Mouse (Mus musculus): Measurements from ENCODE around the gene Gaa.

Gene Gaa

DNA sequence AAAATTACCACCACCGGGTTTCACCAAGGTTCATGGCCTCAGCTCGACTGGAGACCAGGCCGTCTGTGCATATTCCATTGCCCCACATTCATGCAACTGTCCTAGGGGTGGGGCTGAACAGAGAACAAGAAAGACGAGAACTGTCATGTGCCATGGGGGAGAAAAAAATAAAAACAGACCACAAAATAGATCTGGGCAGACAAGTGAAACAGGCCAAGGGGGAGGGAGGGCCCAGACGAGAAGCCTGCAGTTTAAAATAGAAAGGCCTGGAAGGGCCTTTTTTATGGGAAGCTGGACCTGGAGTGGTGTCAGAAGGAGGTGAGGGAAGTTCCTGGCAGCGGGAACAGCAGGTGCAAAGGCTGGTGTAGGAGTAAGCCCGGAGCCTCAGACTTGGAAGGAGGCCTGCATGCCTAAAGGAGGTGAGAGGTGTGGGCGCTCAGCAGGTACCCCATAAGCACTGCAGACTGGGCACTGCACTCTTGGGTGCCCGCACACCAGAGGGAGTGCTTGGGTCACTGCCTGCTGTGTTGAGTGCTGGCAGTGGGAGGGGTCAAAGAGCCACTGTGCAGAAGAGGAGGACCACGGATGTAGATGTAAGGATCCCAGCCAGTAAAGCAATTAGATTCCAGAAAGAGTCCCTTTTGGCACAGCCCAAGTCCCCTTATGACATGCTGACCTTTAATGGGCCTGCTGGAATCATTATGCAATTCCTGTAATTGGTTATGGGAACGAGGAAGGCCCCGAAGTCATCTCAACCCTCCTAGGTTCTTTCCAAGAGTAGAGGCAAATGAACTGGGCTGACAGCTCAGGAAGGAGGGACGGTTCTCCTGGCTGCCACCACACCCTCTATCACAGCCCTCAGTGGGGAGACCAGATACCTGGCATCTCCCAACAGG is 39.3 kb downstream of the Gaa start:
- DNase-seq, result no peak

DNA sequence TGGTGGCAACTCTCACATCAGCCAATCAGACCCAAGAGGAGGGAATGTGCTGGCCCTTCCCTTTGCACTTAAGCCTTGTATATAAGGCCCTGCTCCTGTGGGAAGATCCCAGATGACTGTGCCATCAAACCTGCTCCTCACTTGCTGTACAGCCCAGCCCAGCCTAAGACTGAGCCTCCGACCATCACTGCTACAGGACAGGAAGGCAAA is 39.9 kb downstream of the Gaa start, which contains the start of gene Card14:
TSS of gene Card14 (plus strand) at position 111 of the 210 bp plus-strand sequence.
- no peak for DNase-seq

DNA sequence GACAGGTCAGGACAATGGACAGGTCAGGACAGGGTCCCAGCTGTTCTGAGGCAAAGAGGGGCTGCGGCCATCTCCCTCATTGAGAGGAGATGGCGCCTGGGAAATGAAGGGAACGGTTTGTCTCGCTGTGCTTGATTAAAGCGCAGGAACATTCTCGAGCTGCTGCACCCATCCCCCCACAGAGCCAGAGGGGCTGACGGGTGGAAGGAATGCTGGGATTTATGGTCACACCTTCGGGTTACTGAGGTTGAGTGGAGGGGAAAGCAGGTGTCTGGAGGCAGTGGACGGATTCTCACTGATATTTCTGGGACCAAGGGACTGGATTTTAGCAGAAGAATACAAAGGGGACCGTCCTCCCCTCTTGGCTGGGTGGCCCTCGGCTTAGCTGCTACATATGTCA is 40.2 kb downstream of the Gaa start:
- no peak for DNase-seq

DNA sequence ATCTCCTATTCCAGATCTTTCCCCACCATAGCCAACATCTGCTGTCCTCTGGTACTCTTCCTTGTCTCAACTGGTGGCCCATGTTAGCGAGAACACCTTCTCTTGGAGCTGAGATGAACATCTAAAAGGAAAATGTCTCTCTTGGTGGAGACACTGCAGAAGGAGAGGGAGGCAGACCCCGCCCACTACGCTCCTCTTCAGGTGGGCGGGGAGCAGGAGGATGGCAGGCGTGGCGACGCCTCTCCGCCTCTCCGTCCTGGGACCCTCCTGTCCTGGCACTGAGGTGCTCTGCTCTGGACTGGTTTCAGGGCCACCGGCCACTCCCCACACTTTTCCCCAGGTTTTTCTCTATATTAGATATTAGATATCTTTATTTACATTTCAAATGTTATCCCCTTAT is 42.9 kb downstream of the Gaa start:
- no peak for DNase-seq

DNA sequence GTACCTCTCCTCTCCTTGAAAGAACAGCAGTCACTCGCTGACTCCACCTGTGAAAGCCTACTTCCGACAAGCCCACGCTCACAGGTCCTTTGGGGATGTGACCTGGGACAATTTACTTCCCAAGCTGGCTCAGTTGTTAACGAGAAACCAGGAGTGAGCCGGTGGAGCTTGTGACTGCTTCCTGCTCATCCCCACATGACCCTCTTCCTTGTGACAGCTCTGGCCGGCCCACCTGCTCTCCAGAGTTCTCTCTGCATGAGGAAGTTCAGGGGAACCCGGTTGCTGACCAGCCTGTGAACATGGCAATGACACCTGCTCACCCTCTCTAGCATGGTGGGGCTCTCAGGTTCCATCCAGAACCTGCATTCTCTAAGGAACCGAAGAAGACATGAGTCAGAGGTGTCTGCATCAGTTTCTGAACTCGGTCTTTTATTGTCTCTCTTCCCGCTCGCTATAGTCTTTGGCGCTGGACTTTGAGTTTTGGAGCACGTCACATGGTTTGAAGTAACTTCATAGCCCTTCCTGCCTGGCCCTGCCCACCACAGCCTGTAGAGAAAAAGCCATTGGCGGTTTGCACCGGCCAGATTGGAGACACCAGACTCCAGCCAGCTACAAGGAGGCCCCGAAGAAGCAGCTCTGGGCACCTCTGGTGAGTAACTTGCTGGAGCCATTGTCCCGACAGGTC is 46.7 kb downstream of the Gaa start:
- no peak for DNase-seq

DNA sequence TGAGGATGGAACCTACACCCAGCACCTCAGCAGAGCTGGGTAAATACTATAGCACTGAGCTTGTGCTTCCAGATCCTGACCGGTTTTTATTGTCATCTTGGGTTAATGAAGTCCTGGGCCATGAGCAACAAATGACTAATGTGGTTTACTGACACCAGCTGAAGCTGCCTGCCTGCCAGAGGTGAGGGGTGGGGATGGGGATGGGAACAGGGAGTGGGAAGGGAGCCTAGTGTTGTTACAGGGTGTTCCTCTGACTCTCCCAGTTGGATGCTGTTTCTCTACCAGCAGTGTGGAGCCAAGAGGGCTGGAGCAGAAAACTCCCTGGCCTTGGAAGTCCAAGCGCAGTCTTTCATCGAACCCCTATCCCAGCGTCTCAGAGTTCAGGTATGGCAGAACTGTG is 49.0 kb downstream of the Gaa start:
- no peak for DNase-seq

DNA sequence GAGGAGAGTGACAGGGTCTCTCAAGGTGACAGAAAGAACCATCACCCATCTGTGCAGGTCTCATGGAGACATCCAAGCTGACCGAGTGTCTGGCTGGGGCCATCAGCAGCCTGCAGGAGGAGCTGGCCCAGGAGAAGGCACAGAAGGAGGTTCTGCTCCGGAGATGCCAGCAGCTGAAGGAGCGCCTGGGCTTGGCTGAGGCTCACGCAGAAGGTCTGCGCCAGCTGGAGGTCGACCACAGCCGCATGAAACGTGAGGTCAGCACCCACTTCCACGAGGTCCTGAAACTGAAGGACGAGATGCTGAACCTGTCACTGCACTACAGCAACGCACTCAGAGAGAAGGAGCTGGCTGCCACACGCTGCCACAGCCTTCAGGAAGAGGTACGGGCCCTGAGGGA is 54.8 kb downstream of the Gaa start:
- DNase-seq, result no peak

DNA sequence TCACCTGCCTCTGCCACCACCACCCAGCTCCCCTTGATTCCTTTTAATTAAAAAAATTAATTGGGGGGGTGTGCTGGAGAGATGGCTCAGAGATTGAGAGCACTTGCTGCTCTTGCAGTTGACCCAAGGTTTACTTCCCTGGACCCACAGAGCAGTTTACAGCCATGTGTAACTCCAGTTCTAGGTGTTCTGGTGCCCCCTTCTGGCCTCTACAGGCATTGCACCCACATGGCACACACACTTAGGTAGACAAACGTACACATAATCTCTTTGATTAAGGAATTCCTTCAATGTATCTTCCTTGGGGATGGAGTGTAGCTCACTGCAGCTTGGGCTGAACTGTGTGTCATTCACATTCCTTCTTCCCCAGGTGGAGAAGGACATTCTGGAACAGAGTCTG is 57.4 kb downstream of the Gaa start:
- no peak for DNase-seq

DNA sequence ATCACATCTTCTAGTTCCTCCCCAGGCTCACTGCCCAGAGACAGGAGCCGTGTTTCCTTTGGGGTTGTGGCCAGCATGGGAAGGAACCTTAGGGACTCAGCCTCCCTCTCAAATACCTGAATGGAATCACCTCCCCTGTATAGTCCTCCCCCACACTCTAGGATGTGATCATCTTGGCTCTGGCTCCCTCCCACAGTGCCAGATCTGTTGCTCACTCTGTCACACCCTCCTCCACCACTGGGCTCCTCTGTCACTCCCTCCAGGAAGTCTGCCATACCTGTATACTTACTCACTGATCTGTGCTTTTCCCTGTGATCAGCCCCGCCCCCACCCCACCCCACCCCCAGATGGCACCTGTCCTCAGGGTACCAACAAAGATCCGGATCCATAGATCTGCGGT is 62.9 kb downstream of the Gaa start:
- no peak for DNase-seq

DNA sequence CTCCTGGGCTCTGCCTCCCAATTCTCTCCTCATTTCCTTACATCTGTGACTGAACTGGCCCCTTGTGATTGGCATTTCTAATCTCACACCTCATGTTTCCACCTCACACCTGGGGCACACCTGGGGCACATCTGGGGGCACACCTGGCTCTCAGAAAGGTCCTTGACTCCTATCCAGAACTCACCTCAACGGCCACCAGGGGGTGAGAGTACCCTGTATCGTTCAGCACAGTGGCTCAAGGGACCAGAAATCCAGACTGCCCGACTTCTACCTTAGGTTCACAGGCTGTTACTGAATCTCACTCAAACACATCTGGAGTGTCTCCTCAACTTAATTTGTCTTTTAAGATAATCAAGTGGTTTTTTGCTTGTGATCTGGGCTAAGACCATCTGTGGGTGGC is 64.3 kb downstream of the Gaa start:
- no peak for DNase-seq
